Mouse (Mus musculus): ENCODE data around the gene Rnf214.

GRCm38 (mm10) chr9:45943628-45944505 is 37.2 kb upstream of the Rnf214 start:
- no peak for TF ChIP-seq GATA1 (IDR thresholded peaks at IDR 0.05; ENCODE audit: low read length)
- TF ChIP-seq TAL1 (IDR thresholded peaks at IDR 0.05; ENCODE audit: low read length), result no peak
